Mouse (Mus musculus): ENCODE results near the gene Rpl11. TPM values are rescaled to one million over a fixed set of nuclear protein-coding genes. Genes with fewer than 3 reads are reported as not detected.
"Not testable (repeated sequence)": the region's sequence is repeated elsewhere in the genome, so short reads cannot be mapped to it uniquely, and the experiment has no call there.

The Rpl11 gene
- polyA plus RNA-seq, 1 experiment: 218 TPM

DNA sequence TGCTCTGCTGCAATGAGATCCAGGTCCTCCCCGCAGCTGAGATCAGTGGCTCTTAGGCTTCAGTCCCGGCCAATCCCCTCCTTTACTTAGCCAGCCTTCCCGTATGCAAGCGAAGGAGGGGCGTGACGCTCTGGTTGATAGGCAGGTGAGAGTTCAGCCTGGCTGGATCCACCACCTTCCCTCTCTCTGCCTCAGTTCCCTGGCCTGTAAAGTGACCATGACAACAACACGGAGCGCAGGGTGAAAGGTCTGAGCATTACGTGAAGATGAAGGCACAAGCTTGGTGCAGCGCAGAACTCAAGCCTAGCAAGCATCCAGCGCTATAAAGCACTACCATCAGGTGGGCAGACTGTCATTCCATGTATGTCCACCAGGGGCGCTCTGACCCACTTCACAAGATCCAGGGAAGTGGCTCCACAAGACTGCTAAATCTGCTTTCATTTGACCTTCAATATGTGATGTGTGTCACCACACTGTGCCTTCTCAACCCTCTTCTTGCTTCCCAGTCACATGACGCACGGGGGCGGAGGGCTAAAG lies 18.0 kb upstream of the Rpl11 start:
- WGBS: 6% methylated on average over 15 of the region's 15 CpGs
- H3K4me1 ChIP-seq (ENCODE audit: control insufficient read depth, insufficient read depth, low read length): peaks cover 8% of the 10 kb centered on the region
- TF ChIP-seq CTCF (IDR thresholded peaks at IDR 0.05; ENCODE audit: insufficient read depth, low read length): peak; percentile 97
- no peak for TF ChIP-seq POLR2A (IDR thresholded peaks at IDR 0.05; ENCODE audit: borderline replicate concordance, extremely low read depth, low read depth, low read length)
- no peak overlapping the region for H3K4me3 ChIP-seq (replicated peaks; ENCODE audit: extremely low read depth, low read depth, low read length)
- peak; percentile 83 for DNase-seq

DNA sequence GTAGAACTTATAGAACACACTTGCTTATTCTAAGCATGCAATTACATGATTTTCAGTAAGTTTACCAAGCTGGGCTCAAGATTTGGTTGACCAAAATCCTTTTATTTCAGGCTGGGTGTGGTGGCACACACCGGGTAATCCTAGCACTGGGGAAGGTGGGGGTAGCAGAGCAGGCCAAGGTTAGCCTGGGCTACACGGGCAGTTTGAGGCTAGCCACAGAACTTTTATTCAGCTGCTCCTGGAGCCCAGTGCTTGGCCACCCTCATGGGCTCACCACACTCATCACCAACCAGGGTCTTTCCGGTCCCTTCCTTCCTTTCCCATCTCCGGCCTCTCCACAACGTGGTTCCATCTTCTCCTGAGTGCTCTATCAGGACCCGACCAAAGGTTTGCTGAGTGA lies 17.4 kb upstream of the Rpl11 start:
- WGBS: 61% methylated on average over 6 of the region's 6 CpGs
- Histone ChIP-seq H3K4me1 (ENCODE audit: control insufficient read depth, insufficient read depth, low read length) (peaks cover 8% of the 10 kb centered on the region), H3K4me3 (replicated peaks; ENCODE audit: extremely low read depth, low read depth, low read length) (no peak overlapping the region)
- no peak for DNase-seq
- TF ChIP-seq POLR2A (IDR thresholded peaks at IDR 0.05; ENCODE audit: borderline replicate concordance, extremely low read depth, low read depth, low read length): no peak
- TF ChIP-seq CTCF (IDR thresholded peaks at IDR 0.05; ENCODE audit: insufficient read depth, low read length): no peak

DNA sequence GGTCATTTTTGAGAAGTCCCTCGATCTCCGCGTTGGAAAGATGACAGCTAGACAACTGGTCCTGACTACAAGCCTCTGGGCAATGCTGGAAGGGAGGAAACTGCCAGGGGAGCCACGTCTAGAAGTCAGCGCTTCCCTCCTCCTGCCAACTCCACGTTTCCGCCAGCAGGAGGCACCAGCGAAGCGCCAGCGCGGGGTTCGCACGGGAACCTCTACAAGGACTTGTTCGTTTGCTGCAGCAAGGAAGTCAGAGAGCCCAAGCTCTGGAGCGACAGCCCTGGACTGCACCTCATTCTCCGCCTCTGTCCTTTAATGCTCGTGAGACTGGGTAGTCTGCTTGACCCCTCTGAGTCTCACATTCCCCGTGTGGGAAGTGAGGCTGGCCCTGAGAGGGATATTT lies 16.7 kb upstream of the Rpl11 start:
- peaks cover 8% of the 10 kb centered on the region for H3K4me1 ChIP-seq (ENCODE audit: control insufficient read depth, insufficient read depth, low read length)
- DNase-seq: peak; percentile 74
- no peak for TF ChIP-seq POLR2A (IDR thresholded peaks at IDR 0.05; ENCODE audit: borderline replicate concordance, extremely low read depth, low read depth, low read length)
- peak; percentile 93 for TF ChIP-seq CTCF (IDR thresholded peaks at IDR 0.05; ENCODE audit: insufficient read depth, low read length)
- WGBS: 2% methylated on average over 18 of the region's 18 CpGs
- H3K4me3 ChIP-seq (replicated peaks; ENCODE audit: extremely low read depth, low read depth, low read length): no peak overlapping the region

DNA sequence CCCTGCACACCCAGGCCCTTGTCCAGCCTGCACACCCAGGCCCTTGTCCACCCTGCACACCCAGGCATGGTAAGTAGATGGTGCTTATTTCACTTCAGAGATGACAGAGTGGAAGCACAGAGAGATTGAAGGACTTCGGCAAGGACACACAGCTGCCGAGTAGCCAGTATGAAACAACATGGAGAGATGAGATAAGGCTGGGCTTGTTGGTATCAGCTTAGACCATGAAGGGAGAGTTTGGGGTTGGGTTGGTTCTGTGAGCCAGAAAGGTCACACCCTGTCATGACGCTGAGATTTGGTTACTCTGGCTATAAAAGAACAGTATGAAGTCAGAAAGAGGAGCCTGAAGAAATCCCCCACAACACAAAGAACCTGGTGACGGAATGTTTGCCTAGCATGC lies 16.1 kb upstream of the Rpl11 start:
- H3K4me1 ChIP-seq (ENCODE audit: control insufficient read depth, insufficient read depth, low read length): peaks cover 8% of the 10 kb centered on the region
- WGBS: 58% methylated on average over 4 of the region's 4 CpGs
- TF ChIP-seq CTCF (IDR thresholded peaks at IDR 0.05; ENCODE audit: insufficient read depth, low read length) (no peak), POLR2A (IDR thresholded peaks at IDR 0.05; ENCODE audit: borderline replicate concordance, extremely low read depth, low read depth, low read length) (no peak)
- H3K4me3 ChIP-seq (replicated peaks; ENCODE audit: extremely low read depth, low read depth, low read length): no peak overlapping the region
- no peak for DNase-seq

DNA sequence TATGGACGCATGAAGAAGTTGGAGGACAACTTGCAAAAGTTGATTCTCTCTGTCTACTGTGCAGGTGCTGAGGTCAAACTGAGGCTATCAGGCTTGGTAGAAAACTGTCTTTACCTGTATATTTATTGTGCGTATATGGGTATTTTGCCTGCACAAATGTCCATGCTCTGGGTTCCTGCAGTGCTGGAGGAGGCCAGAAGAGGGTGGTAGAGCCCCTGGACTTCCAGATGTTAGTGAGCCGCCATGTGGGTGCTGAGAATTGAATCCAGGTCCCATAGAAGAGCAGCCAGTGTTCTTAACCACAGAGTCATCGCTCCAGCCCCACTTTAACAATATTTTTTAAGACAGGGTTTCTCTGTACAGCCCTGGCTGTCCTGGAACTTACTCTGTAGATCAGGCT lies 9.9 kb upstream of the Rpl11 start:
- no peaks in the 10 kb centered on the region for H3K4me1 ChIP-seq (ENCODE audit: control insufficient read depth, insufficient read depth, low read length)
- DNase-seq: no peak
- 94% methylated on average over 4 of the region's 4 CpGs for WGBS
- no peak for TF ChIP-seq CTCF (IDR thresholded peaks at IDR 0.05; ENCODE audit: insufficient read depth, low read length)
- no peak overlapping the region for H3K4me3 ChIP-seq (replicated peaks; ENCODE audit: extremely low read depth, low read depth, low read length)

DNA sequence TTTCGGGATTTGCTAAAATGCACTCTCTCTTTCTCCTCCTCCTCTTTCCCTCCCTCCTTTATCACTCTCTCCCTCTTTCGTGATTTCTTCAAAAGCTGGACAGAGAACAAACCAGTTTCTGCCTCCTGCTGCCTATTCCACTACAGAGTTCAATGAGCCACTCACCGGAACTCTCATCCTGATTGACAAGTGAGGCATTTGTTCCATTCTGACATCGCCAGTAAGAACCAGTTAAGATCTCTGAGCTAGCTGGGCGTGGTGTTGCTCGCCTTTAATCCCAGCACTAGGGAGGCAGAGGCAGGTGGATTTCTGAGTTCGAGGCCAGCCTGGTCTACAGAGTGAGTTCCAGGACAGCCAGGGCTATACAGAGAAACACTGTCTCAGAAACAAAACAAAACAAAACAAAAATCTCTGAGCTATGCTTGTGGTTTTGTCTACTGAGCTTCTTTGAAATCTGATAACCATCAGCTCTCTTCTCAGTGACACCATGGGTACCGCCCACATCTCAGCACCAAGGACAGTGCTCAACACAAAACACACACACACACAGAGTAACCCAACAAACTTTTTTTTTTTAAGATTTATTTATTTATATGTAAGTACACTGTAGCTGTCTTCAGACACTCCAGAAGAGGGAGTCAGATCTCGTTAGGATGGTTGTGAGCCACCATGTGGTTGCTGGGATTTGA lies 6.7 kb upstream of the Rpl11 start:
- 52% methylated on average over 9 of the region's 9 CpGs for WGBS

DNA sequence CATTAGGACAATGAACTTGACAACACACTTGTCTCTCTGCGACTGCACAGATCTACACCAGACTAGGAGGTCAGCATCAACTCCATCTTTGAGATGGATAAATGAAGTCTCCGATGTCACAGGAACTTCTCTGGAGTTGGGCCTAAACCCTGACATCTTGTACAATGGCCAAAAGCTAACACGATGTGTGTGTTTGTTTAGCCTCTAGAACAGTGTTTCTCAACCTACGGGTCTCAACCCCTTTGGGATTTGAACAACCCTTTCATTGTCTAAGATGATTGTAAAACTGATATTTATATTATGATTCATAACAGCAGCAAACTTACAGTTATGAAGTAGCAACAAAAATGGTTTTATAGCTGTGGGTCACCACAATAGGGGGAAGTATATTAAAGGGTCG lies 4.7 kb upstream of the Rpl11 start:
- H3K4me1 ChIP-seq (ENCODE audit: control insufficient read depth, insufficient read depth, low read length): no peaks in the 10 kb centered on the region
- no peak overlapping the region for H3K4me3 ChIP-seq (replicated peaks; ENCODE audit: extremely low read depth, low read depth, low read length)
- TF ChIP-seq POLR2A (IDR thresholded peaks at IDR 0.05; ENCODE audit: borderline replicate concordance, extremely low read depth, low read depth, low read length) (no peak), CTCF (IDR thresholded peaks at IDR 0.05; ENCODE audit: insufficient read depth, low read length) (no peak)
- 50% methylated on average over 5 of the region's 5 CpGs for WGBS
- no peak for DNase-seq

More for the DNA sequence above, 6.7 kb upstream of the Rpl11 start:
- H3K4me3 ChIP-seq (replicated peaks; ENCODE audit: extremely low read depth, low read depth, low read length); H3K4me1 ChIP-seq (ENCODE audit: control insufficient read depth, insufficient read depth, low read length); DNase-seq: not testable (repeated sequence)

DNA sequence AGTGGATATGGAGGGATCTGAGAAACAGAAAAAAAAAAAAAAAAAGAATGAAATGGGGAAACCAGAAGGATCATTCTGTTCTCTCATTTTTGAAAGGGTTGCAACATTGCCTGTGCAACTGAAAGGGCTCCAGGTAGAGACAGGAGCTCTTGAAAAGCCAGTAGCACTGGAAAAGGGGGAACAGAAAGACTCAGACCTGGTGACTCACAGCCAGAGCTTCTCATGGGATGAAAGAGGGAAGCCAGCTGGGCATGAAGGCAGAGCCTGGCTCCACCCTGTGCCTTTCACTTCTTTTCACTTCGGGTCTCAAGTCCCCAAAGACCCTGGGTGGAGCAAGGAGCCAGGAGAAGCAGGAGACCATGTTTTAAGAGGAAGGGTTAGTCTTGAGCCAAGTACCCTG lies 2.8 kb upstream of the Rpl11 start:
- WGBS: 22% methylated on average over 1 of the region's 1 CpGs
- no peak overlapping the region for H3K4me3 ChIP-seq (replicated peaks; ENCODE audit: extremely low read depth, low read depth, low read length)
- no peak for DNase-seq
- TF ChIP-seq POLR2A (IDR thresholded peaks at IDR 0.05; ENCODE audit: borderline replicate concordance, extremely low read depth, low read depth, low read length) (no peak), CTCF (IDR thresholded peaks at IDR 0.05; ENCODE audit: insufficient read depth, low read length) (no peak)
- H3K4me1 ChIP-seq (ENCODE audit: control insufficient read depth, insufficient read depth, low read length): peaks cover 7% of the 10 kb centered on the region; the same call in 1 of the 2 replicates

DNA sequence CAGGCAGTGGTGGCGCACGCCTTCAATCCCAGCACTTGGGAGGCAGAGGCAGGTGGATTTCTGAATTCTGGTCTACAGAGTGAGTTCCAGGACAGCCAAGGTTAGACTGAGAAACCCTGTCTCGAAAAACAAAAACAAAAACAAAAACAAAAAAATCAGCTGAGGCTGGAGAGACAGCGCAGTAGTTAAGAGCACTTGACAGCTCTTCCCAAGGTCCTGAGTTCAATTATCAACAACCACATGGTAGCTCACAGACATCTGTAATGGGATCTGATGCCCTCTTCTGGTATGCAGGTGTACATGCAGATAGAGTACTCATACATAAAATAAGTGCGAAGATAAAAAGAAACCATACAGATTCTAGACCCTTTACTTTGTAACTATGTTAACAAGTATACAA lies 615 bp upstream of the Rpl11 start:
- no peak for DNase-seq
- 66% methylated on average over 5 of the region's 5 CpGs for WGBS
- TF ChIP-seq CTCF (IDR thresholded peaks at IDR 0.05; ENCODE audit: insufficient read depth, low read length) (no peak), POLR2A (IDR thresholded peaks at IDR 0.05; ENCODE audit: borderline replicate concordance, extremely low read depth, low read depth, low read length) (no peak)
- Histone ChIP-seq H3K4me3 (replicated peaks; ENCODE audit: extremely low read depth, low read depth, low read length) (no peak overlapping the region), H3K4me1 (ENCODE audit: control insufficient read depth, insufficient read depth, low read length) (peaks cover 7% of the 10 kb centered on the region; the same call in 1 of the 2 replicates)

DNA sequence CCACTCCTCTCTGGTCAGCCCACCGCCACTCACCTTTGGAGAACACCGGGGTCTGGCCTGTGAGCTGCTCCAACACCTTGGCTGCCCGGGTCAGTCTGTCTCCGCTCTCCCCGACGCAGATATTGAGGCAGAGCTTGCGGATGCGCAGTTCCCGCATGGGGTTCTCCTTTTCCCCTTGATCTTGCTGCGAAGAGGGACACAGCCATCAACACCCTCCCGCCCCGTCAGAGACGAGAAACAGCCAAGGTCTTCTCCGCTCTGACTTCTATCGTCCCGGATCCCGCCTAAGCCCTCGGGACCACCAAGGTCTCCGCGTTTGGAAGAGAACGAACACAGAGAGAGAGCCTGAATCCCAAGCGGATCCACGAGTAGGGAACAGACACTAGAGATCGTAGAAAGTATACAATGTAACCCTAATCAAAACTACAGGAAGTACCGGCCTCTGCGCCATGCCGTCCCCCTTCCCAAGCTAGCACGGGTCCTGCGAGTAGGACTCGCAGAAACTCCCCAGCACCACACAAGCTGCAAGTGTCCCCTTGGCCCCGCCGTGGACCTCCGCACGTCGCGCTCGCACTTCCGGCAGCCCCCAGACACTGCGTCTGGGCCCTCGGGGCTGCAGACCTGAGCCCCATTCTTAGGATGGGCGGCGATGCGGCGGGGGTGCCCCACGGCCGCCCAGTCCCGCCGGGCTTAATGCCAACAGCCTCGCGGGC lies 538 bp downstream of the Rpl11 start:
- WGBS: under 1% methylated on average over 50 of the region's 50 CpGs
- Histone ChIP-seq H3K4me3 (replicated peaks; ENCODE audit: extremely low read depth, low read depth, low read length) (peak overlapping the region; percentile 99), H3K4me1 (ENCODE audit: control insufficient read depth, insufficient read depth, low read length) (peaks cover 7% of the 10 kb centered on the region; the same call in 1 of the 2 replicates)
- no peak for TF ChIP-seq CTCF (IDR thresholded peaks at IDR 0.05; ENCODE audit: insufficient read depth, low read length)
- TF ChIP-seq POLR2A (IDR thresholded peaks at IDR 0.05; ENCODE audit: borderline replicate concordance, extremely low read depth, low read depth, low read length): no peak
- no peak for DNase-seq
